Mouse (Mus musculus) WW6 (cell line): ENCODE data around the gene Atg10.

ENCODE experiments used
- DNase-seq: peaks from one replicate; pipeline ENCODE4 v3.0.0-alpha.2; 2013; ENCODE audit warnings: low read depth, low spot score

Atg10 gene

DNA sequence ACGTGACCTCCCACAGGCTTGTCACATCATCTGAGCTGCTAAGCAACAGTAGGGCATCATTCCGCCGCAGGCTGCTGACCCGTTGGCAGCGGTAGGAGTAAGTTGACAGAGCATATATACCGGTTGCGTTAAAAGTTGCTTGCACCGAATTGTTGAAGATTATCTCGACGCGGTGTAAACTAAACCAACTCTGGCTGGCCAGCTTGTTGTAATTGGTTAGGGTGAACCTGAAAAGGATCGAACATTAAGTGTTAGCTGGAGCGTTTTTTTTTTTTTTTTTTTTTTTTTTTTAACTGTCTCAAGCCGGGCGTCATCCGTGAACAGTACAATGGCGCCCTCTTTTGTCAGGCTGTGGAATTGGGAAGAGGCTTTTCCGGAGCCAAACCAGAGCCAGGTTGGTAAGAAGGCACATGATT lies 337.2 kb downstream of the Atg10 start:
- peak; percentile 43 for DNase-seq

GRCm38 (mm10) chr13:90885856-90886532 lies 337.8 kb downstream of the Atg10 start:
- no peak for DNase-seq
